Mouse (Mus musculus) megakaryocyte, embryonic 14.5 days (primary cell): ENCODE data around the gene Tacc2. TPM values are rescaled to one million over a fixed set of nuclear protein-coding genes. Genes with fewer than 3 reads are reported as not detected.

Source experiments
- H3K27me3 ChIP-seq: replicated peaks from 2 replicates; pipeline ENCODE3; 2012; ENCODE audit warnings: inconsistent platforms
- H3K36me3 ChIP-seq: replicated peaks from 2 replicates; pipeline ENCODE3; 2012; ENCODE audit warnings: low read length, inconsistent platforms, mixed read lengths
- H3K4me1 ChIP-seq: 2 replicates; pipeline ENCODE4 v1.6.1; 2012; ENCODE audit warnings: inconsistent platforms
- H3K4me3 ChIP-seq: replicated peaks from 2 replicates; pipeline ENCODE3; 2012; ENCODE audit warnings: moderate library complexity, mild to moderate bottlenecking, inconsistent platforms
- H3K9me3 ChIP-seq: 2 replicates; pipeline ENCODE4 v1.6.1; 2012; ENCODE audit warnings: inconsistent platforms
- FLI1 ChIP-seq: IDR thresholded peaks from 2 replicates; pipeline ENCODE4 v1.6.1; 2012; ENCODE audit warnings: low read length, inconsistent platforms, mixed read lengths
- GATA1 ChIP-seq: IDR thresholded peaks from 3 replicates; pipeline ENCODE4 v1.6.1; 2012; ENCODE audit warnings: mixed read lengths, low read length, inconsistent platforms, borderline replicate concordance
- polyA plus RNA-seq: library from polyadenylated mRNA; stranded (reverse); fragments of >175 nt; gene quantifications from 2 replicates; pipeline ENCODE4 v1.2.3, GENCODE M21; 2012; ENCODE audit warnings: low replicate concordance; ENCODE audit not compliant: insufficient read depth

Gene Tacc2
- polyA plus RNA-seq, 1 experiment, result 3.2 TPM

GRCm38 (mm10) chr7:130673169-130674033, 96.2 kb downstream of the Tacc2 start:
- no peak overlapping the region for H3K4me3 ChIP-seq
- no peaks in the 10 kb centered on the region for H3K36me3 ChIP-seq
- TF ChIP-seq FLI1 (no peak), GATA1 (no peak)
- H3K9me3 ChIP-seq, result 0 out of 2 replicates have a peak, but pooled peaks cover 9% of the 10 kb centered on the region
- H3K4me1 ChIP-seq, result peaks cover 24% of the 10 kb centered on the region
- H3K27me3 ChIP-seq, result no peaks in the 10 kb centered on the region

GRCm38 (mm10) chr7:130674526-130674925, 97.3 kb downstream of the Tacc2 start:
- Histone ChIP-seq H3K36me3 (no peaks in the 10 kb centered on the region), H3K4me1 (peaks cover 24% of the 10 kb centered on the region), H3K4me3 (no peak overlapping the region), H3K9me3 (0 out of 2 replicates have a peak, but pooled peaks cover 9% of the 10 kb centered on the region), H3K27me3 (peaks cover 3% of the 10 kb centered on the region)
- no peak for TF ChIP-seq GATA1
- no peak for TF ChIP-seq FLI1

- peaks cover 16% of the 10 kb centered on the region for H3K4me1 ChIP-seq
- no peaks in the 10 kb centered on the region for H3K36me3 ChIP-seq
- no peak for TF ChIP-seq GATA1
- 0 out of 2 replicates have a peak, but pooled peaks cover 9% of the 10 kb centered on the region for H3K9me3 ChIP-seq
- H3K27me3 ChIP-seq, result peaks cover 5% of the 10 kb centered on the region
- H3K4me3 ChIP-seq, result no peak overlapping the region
These were observed 99.8 kb downstream of the Tacc2 start for GRCm38 (mm10) chr7:130676885-130677540.

- H3K4me1 ChIP-seq, result peaks cover 20% of the 10 kb centered on the region
- no peaks in the 10 kb centered on the region for H3K36me3 ChIP-seq
- peaks cover 5% of the 10 kb centered on the region for H3K27me3 ChIP-seq
- H3K4me3 ChIP-seq, result no peak overlapping the region
- no peak for TF ChIP-seq GATA1
- no peak for TF ChIP-seq FLI1
- H3K9me3 ChIP-seq, result 0 out of 2 replicates have a peak, but pooled peaks cover 9% of the 10 kb centered on the region
These were observed 100.5 kb downstream of the Tacc2 start for GRCm38 (mm10) chr7:130677541-130678274.

- H3K36me3 ChIP-seq, result no peaks in the 10 kb centered on the region
- H3K27me3 ChIP-seq, result peaks cover 8% of the 10 kb centered on the region
- TF ChIP-seq FLI1 (no peak), GATA1 (no peak)
- peaks cover 15% of the 10 kb centered on the region for H3K4me1 ChIP-seq
- H3K4me3 ChIP-seq, result no peak overlapping the region
- H3K9me3 ChIP-seq, result 0 out of 2 replicates have a peak, but pooled peaks cover 9% of the 10 kb centered on the region
These were observed 101.2 kb downstream of the Tacc2 start for GRCm38 (mm10) chr7:130678414-130678813.

GRCm38 (mm10) chr7:130681798-130682197, 104.6 kb downstream of the Tacc2 start:
- TF ChIP-seq FLI1 (no peak), GATA1 (no peak)
- no peaks in the 10 kb centered on the region for H3K36me3 ChIP-seq
- peaks cover 10% of the 10 kb centered on the region for H3K27me3 ChIP-seq
- H3K9me3 ChIP-seq, result peaks cover 9% of the 10 kb centered on the region
- H3K4me1 ChIP-seq, result peaks cover 12% of the 10 kb centered on the region
- H3K4me3 ChIP-seq, result no peak overlapping the region

GRCm38 (mm10) chr7:130688601-130689000, 111.4 kb downstream of the Tacc2 start:
- H3K4me1 ChIP-seq, result peaks cover 11% of the 10 kb centered on the region
- H3K27me3 ChIP-seq, result peaks cover 28% of the 10 kb centered on the region
- H3K9me3 ChIP-seq, result peaks cover 16% of the 10 kb centered on the region
- TF ChIP-seq FLI1 (no peak), GATA1 (no peak)
- H3K36me3 ChIP-seq, result no peaks in the 10 kb centered on the region
- H3K4me3 ChIP-seq, result no peak overlapping the region

- peaks cover 13% of the 10 kb centered on the region; the same call in 1 of the 2 replicates for H3K9me3 ChIP-seq
- H3K4me3 ChIP-seq, result no peak overlapping the region
- no peak for TF ChIP-seq GATA1
- TF ChIP-seq FLI1, result no peak
- peaks cover 11% of the 10 kb centered on the region for H3K4me1 ChIP-seq
- H3K36me3 ChIP-seq, result no peaks in the 10 kb centered on the region
- peaks cover 36% of the 10 kb centered on the region for H3K27me3 ChIP-seq
These were observed 113.6 kb downstream of the Tacc2 start for GRCm38 (mm10) chr7:130690869-130691268.

GRCm38 (mm10) chr7:130691931-130692330, 114.7 kb downstream of the Tacc2 start:
- H3K4me1 ChIP-seq, result peaks cover 11% of the 10 kb centered on the region

More at GRCm38 (mm10) chr7:130691931-130692330, 114.7 kb downstream of the Tacc2 start:
- TF ChIP-seq GATA1 (no peak), FLI1 (no peak)
- Histone ChIP-seq H3K9me3 (peaks cover 7% of the 10 kb centered on the region; the same call in 1 of the 2 replicates), H3K4me3 (no peak overlapping the region), H3K36me3 (no peaks in the 10 kb centered on the region), H3K27me3 (peaks cover 37% of the 10 kb centered on the region)
